Mouse (Mus musculus) C2C12 (cell line): ENCODE data around the gene Atxn1. TPM values are rescaled to one million over a fixed set of nuclear protein-coding genes. Genes with fewer than 3 reads are reported as not detected.

Source experiments
- H3K27me3 ChIP-seq: one replicate; pipeline ENCODE4 v1.6.1; 2011; ENCODE audit not compliant: control insufficient read depth, insufficient read depth, insufficient read length
- H3K36me3 ChIP-seq: one replicate; pipeline ENCODE4 v1.6.1; 2011; ENCODE audit not compliant: control insufficient read depth, insufficient read depth
- H3K4me3 ChIP-seq: one replicate; pipeline ENCODE4 v1.5.1; 2011; ENCODE audit warnings: mild to moderate bottlenecking, control low read depth; ENCODE audit not compliant: poor library complexity, insufficient read depth, severe bottlenecking
- H3K79me2 ChIP-seq: one replicate; pipeline ENCODE4 v1.6.1; 2011; ENCODE audit not compliant: control insufficient read depth, insufficient read depth
- H3K79me3 ChIP-seq: one replicate; pipeline ENCODE4 v1.6.1; 2011; ENCODE audit warnings: low read depth, control low read depth
- H3ac ChIP-seq: one replicate; pipeline ENCODE3; 2011; ENCODE audit warnings: low read depth; ENCODE audit not compliant: control insufficient read depth, insufficient read length
- CEBPB ChIP-seq: IDR thresholded peaks from one replicate; pipeline ENCODE4 v1.6.1; 2011; ENCODE audit warnings: low read depth, mild to moderate bottlenecking, control low read depth, moderate library complexity
- CTCF ChIP-seq: IDR thresholded peaks from one replicate; pipeline ENCODE4 v1.5.1; 2011; ENCODE audit not compliant: control insufficient read depth, insufficient read depth, insufficient read length
- FOSL1 ChIP-seq: IDR thresholded peaks from one replicate; pipeline ENCODE4 v1.8.0; 2011; ENCODE audit warnings: mild to moderate bottlenecking, low read length; ENCODE audit not compliant: poor library complexity, insufficient read depth, severe bottlenecking
- MAX ChIP-seq: IDR thresholded peaks from one replicate; pipeline ENCODE4 v1.6.1; 2011; ENCODE audit warnings: mild to moderate bottlenecking, control low read depth
- MYOD1 ChIP-seq: IDR thresholded peaks from one replicate; pipeline ENCODE4 v1.6.1; 2011; ENCODE audit warnings: low read depth; ENCODE audit not compliant: control insufficient read depth, insufficient read length
- MYOG ChIP-seq: IDR thresholded peaks from one replicate; pipeline ENCODE4 v1.6.1; 2011; ENCODE audit not compliant: control insufficient read depth, insufficient read length; ENCODE audit errors: extremely low read depth
- USF1 ChIP-seq: IDR thresholded peaks from one replicate; pipeline ENCODE4 v1.6.1; 2011; ENCODE audit warnings: low read depth, mild to moderate bottlenecking, control low read depth, moderate library complexity
- polyA plus RNA-seq: library from polyadenylated mRNA; unstranded; fragments of >200 nt; fragmentation: generic; extraction: Trizol; gene quantifications from one replicate; pipeline ENCODE4 v1.2.1, GENCODE M21; 2012; ENCODE audit warnings: missing spikeins

The Atxn1 gene
- polyA plus RNA-seq, 1 experiment: 3.0 TPM

GRCm38 (mm10) chr13:45628341-45628740 is 336.5 kb downstream of the Atxn1 start:
- Histone ChIP-seq H3K79me2 (no peaks in the 10 kb centered on the region), H3K27me3 (no peaks in the 10 kb centered on the region), H3K36me3 (no peaks in the 10 kb centered on the region), H3K4me3 (no peak overlapping the region), H3K79me3 (no peaks in the 10 kb centered on the region), H3ac (no peak overlapping the region)
- TF ChIP-seq FOSL1: no peak

GRCm38 (mm10) chr13:45627206-45627751 is 337.5 kb downstream of the Atxn1 start:
- Histone ChIP-seq H3K27me3 (no peaks in the 10 kb centered on the region), H3K36me3 (no peaks in the 10 kb centered on the region), H3K79me2 (no peaks in the 10 kb centered on the region), H3K4me3 (no peak overlapping the region), H3ac (no peak overlapping the region), H3K79me3 (no peaks in the 10 kb centered on the region)
- no peak for TF ChIP-seq CTCF
- no peak for TF ChIP-seq USF1
- no peak for TF ChIP-seq MAX
- no peak for TF ChIP-seq FOSL1
- TF ChIP-seq MYOG: no peak
- no peak for TF ChIP-seq CEBPB
- no peak for TF ChIP-seq MYOD1

GRCm38 (mm10) chr13:45625740-45626139 is 339.1 kb downstream of the Atxn1 start:
- no peaks in the 10 kb centered on the region for H3K79me2 ChIP-seq
- no peak overlapping the region for H3ac ChIP-seq
- H3K36me3 ChIP-seq: no peaks in the 10 kb centered on the region
- H3K27me3 ChIP-seq: no peaks in the 10 kb centered on the region
- H3K4me3 ChIP-seq: no peak overlapping the region
- no peaks in the 10 kb centered on the region for H3K79me3 ChIP-seq
- TF ChIP-seq FOSL1: no peak
- no peak for TF ChIP-seq MYOG
- no peak for TF ChIP-seq CTCF
- no peak for TF ChIP-seq CEBPB
- no peak for TF ChIP-seq USF1
- TF ChIP-seq MAX: no peak
- TF ChIP-seq MYOD1: no peak

- no peaks in the 10 kb centered on the region for H3K27me3 ChIP-seq
- H3K79me3 ChIP-seq: no peaks in the 10 kb centered on the region
- TF ChIP-seq FOSL1 (peak; percentile 99), MYOG (no peak), MYOD1 (peak; percentile 21)
Observed at GRCm38 (mm10) chr13:45623846-45624245, 341.0 kb downstream of the Atxn1 start.

GRCm38 (mm10) chr13:45622871-45623546 is 341.8 kb downstream of the Atxn1 start:
- H3K27me3 ChIP-seq: no peaks in the 10 kb centered on the region
- H3ac ChIP-seq: no peak overlapping the region
- TF ChIP-seq CEBPB: no peak
- TF ChIP-seq MYOG: no peak
- no peak for TF ChIP-seq USF1
- TF ChIP-seq MYOD1: no peak
- TF ChIP-seq FOSL1: no peak
- no peak for TF ChIP-seq MAX
- TF ChIP-seq CTCF: no peak
- H3K4me3 ChIP-seq: no peak overlapping the region
- H3K36me3 ChIP-seq: no peaks in the 10 kb centered on the region
- no peaks in the 10 kb centered on the region for H3K79me2 ChIP-seq
- H3K79me3 ChIP-seq: no peaks in the 10 kb centered on the region

More at GRCm38 (mm10) chr13:45623846-45624245, 341.0 kb downstream of the Atxn1 start:
- Histone ChIP-seq H3K36me3 (no peaks in the 10 kb centered on the region), H3K79me2 (no peaks in the 10 kb centered on the region), H3K4me3 (no peak overlapping the region), H3ac (no peak overlapping the region)

GRCm38 (mm10) chr13:45620687-45621086 is 344.1 kb downstream of the Atxn1 start:
- Histone ChIP-seq H3K36me3 (no peaks in the 10 kb centered on the region), H3ac (no peak overlapping the region), H3K4me3 (no peak overlapping the region), H3K27me3 (no peaks in the 10 kb centered on the region), H3K79me2 (no peaks in the 10 kb centered on the region), H3K79me3 (no peaks in the 10 kb centered on the region)
- TF ChIP-seq USF1 (no peak), MAX (no peak), CEBPB (no peak), MYOD1 (no peak), CTCF (no peak), MYOG (no peak), FOSL1 (no peak)
